Mouse (Mus musculus) kidney, adult 2 months (tissue): ENCODE data around the gene St6gal1.

ENCODE experiments used
- CTCF ChIP-seq: fragments of 200-500 bp; conservative IDR thresholded peaks from 2 replicates; pipeline ENCODE4 v1.5.1; 2011; ENCODE audit warnings: low read depth, mild to moderate bottlenecking, control low read depth, low read length, moderate library complexity, mixed read lengths; ENCODE audit not compliant: insufficient read depth, insufficient read length
- POLR2A ChIP-seq: fragments of 200-500 bp; IDR thresholded peaks from one replicate; pipeline ENCODE4 v1.6.1; 2011; ENCODE audit warnings: low read depth, low read length, control low read depth

- TF ChIP-seq CTCF, result no peak
- no peak for TF ChIP-seq POLR2A
Observed at GRCm38 (mm10) chr16:23232691-23233090, 8.2 kb downstream of the St6gal1 start.
